In the genomic region with DNA sequence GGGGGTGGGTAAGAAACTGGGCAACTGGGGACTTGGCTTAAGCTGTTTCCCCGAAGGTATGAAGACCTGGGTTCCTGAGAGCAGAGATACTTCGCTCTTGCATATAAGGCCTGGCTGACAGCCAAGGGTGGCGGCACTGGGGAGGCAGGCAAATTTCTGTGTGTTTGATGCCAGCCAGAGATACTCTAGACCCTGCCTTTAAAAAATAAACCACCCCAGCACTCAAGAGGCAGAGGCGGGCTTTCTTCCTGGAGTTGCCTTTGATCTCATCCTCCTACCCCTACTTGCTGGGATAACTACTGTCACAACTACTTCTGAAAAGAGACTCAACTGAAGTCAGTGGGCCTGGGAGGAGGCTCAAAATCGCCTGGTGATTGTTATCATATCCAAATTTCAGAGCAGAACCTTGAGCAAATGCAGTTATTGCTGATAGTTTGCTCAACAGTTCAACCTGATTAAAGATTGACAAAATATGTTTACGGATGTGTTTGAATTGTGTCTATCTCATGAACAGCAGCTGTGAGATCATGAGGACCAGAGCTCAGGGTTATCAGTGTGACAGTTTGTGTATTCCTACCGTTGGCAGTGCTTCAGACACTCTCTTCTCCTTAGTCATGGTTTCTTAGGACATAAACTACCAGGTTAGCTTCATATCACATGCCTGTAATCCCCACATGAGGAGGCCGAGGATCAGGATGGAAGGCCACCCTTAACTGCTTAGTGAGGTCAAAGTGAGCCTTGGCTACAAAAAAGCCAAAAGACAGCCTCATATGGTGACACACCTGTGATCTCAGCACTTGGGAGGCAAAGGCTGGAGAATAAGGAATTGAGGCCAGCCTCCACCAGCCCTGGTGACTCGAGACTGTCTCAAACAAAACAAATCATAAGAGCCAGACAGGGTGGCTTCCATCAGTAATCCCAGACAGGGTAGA, we compare ENCODE assay signal across 8 mouse cellular contexts. TPM values are rescaled to one million over a fixed set of nuclear protein-coding genes. Genes with fewer than 3 reads are reported as not detected.
DNase-seq lines count a peak whose midpoint lies in the region; ATAC-seq lines count a peak whose summit lies in the region.

No protein-coding gene starts in this region.

- H3K4me2 ChIP-seq in embryonic facial prominence, embryonic 11.5 days (ENCODE audit: low read depth, low read length) = peak overlapping the region; percentile 67; the same call in 1 of the 2 replicates
- peak overlapping the region; percentile 61 for H3K4me2 ChIP-seq in hindbrain, embryonic 15.5 days
- H3K4me2 ChIP-seq in liver, embryonic 11.5 days = peak overlapping the region; percentile 74
- peak overlapping the region; percentile 69 for H3K4me2 ChIP-seq in neural tube, embryonic 15.5 days

- H3K27ac ChIP-seq in embryonic facial prominence, embryonic 11.5 days (replicated peaks; ENCODE audit: low read depth, low read length) = no peak overlapping the region
- peak overlapping the region; percentile 88 for H3K27ac ChIP-seq in hindbrain, embryonic 15.5 days (replicated peaks)
- peak overlapping the region; percentile 92 for H3K27ac ChIP-seq in liver, embryonic 11.5 days (ENCODE audit: low read depth, low read length)
- H3K27ac ChIP-seq in neural tube, embryonic 15.5 days (replicated peaks) = peak overlapping the region; percentile 94

- no peaks in the 10 kb centered on the region for H3K36me3 ChIP-seq in embryonic facial prominence, embryonic 11.5 days (replicated peaks; ENCODE audit: control insufficient read depth, insufficient read depth, low read depth, low read length)
- no peaks in the 10 kb centered on the region for H3K36me3 ChIP-seq in hindbrain, embryonic 15.5 days
- H3K36me3 ChIP-seq in liver, embryonic 11.5 days (ENCODE audit: control insufficient read depth, insufficient read depth, low read length) = no peaks in the 10 kb centered on the region; the same call in 1 of the 2 replicates
- H3K36me3 ChIP-seq in neural tube, embryonic 15.5 days = no peaks in the 10 kb centered on the region

- 67% methylated on average over 9 of the region's 9 CpGs for whole genome bisulfite sequencing in embryonic facial prominence, embryonic 11.5 days
- 67% methylated on average over 9 of the region's 9 CpGs for WGBS in hindbrain, embryonic 15.5 days
- WGBS in liver, embryonic 11.5 days = 50% methylated on average over 9 of the region's 9 CpGs
- 62% methylated on average over 9 of the region's 9 CpGs for WGBS in neural tube, embryonic 15.5 days

- no peaks in the 10 kb centered on the region for H3K4me1 ChIP-seq in embryonic facial prominence, embryonic 11.5 days (ENCODE audit: control insufficient read depth, insufficient read depth, low read length)
- H3K4me1 ChIP-seq in hindbrain, embryonic 15.5 days (replicated peaks) = peaks cover 35% of the 10 kb centered on the region
- peaks cover 50% of the 10 kb centered on the region for H3K4me1 ChIP-seq in liver, embryonic 11.5 days (replicated peaks; ENCODE audit: control insufficient read depth, insufficient read depth, low read length)
- H3K4me1 ChIP-seq in neural tube, embryonic 15.5 days = peaks cover 35% of the 10 kb centered on the region

- DNase-seq in adrenal gland, postnatal 25 days = peak; percentile 54
- DNase-seq in adrenal gland, postnatal 4 days (ENCODE audit: low spot score in 2 of 2) = no peak
- DNase-seq in 416B (ENCODE audit: low read depth) = peak; percentile 49
- no peak for DNase-seq in embryonic facial prominence, embryonic 11.5 days (ENCODE audit: low spot score)
- no peak for DNase-seq in liver, embryonic 11.5 days (ENCODE audit: low spot score)
- DNase-seq in layer of hippocampus, postnatal 25 days (ENCODE audit: extremely low spot score in 1 of 2, low spot score in 1 of 2) = no peak

- peak overlapping the region; percentile 64; the same call in 1 of the 2 replicates for H3K9ac ChIP-seq in embryonic facial prominence, embryonic 11.5 days (replicated peaks; ENCODE audit: low read length)
- H3K9ac ChIP-seq in hindbrain, embryonic 15.5 days = peak overlapping the region; percentile 62; the same call in 1 of the 2 replicates
- peak overlapping the region; percentile 71 for H3K9ac ChIP-seq in liver, embryonic 11.5 days (ENCODE audit: low read depth, low read length)
- peak overlapping the region; percentile 73 for H3K9ac ChIP-seq in neural tube, embryonic 15.5 days (replicated peaks)

- no peaks in the 10 kb centered on the region for H3K27me3 ChIP-seq in embryonic facial prominence, embryonic 11.5 days (ENCODE audit: control insufficient read depth, insufficient read depth, low read length)
- no peaks in the 10 kb centered on the region for H3K27me3 ChIP-seq in hindbrain, embryonic 15.5 days
- no peaks in the 10 kb centered on the region for H3K27me3 ChIP-seq in liver, embryonic 11.5 days (replicated peaks; ENCODE audit: control insufficient read depth, insufficient read depth, low read length)
- no peaks in the 10 kb centered on the region for H3K27me3 ChIP-seq in neural tube, embryonic 15.5 days (replicated peaks)

- H3K4me3 ChIP-seq in embryonic facial prominence, embryonic 11.5 days (ENCODE audit: low read depth, low read length) = peak overlapping the region; percentile 97; the same call in 1 of the 2 replicates
- H3K4me3 ChIP-seq in hindbrain, embryonic 15.5 days = peak overlapping the region; percentile 58; the same call in 1 of the 2 replicates
- H3K4me3 ChIP-seq in liver, embryonic 11.5 days (ENCODE audit: low read depth, low read length) = peak overlapping the region; percentile 99; the same call in 1 of the 2 replicates
- peak overlapping the region; percentile 99 for H3K4me3 ChIP-seq in neural tube, embryonic 15.5 days (replicated peaks)

- ATAC-seq in embryonic facial prominence, embryonic 11.5 days (replicated peaks; ENCODE audit: insufficient number of reproducible peaks, low FRiP score, low TSS enrichment, low read depth) = no peak
- no peak for ATAC-seq in hindbrain, embryonic 15.5 days (ENCODE audit: low FRiP score, low read depth)
- 0 out of 2 replicates have a peak, but pooled peaks have one; percentile 14 for ATAC-seq in liver, embryonic 11.5 days (replicated peaks; ENCODE audit: low FRiP score)
- no peak for ATAC-seq in neural tube, embryonic 15.5 days (ENCODE audit: low FRiP score)

- no peaks in the 10 kb centered on the region for H3K9me3 ChIP-seq in embryonic facial prominence, embryonic 11.5 days (replicated peaks; ENCODE audit: control insufficient read depth, low read length)
- no peaks in the 10 kb centered on the region for H3K9me3 ChIP-seq in hindbrain, embryonic 15.5 days
- no peaks in the 10 kb centered on the region for H3K9me3 ChIP-seq in liver, embryonic 11.5 days (ENCODE audit: control insufficient read depth, low read length)
- H3K9me3 ChIP-seq in neural tube, embryonic 15.5 days (replicated peaks) = no peaks in the 10 kb centered on the region

RNA-seq across cellular contexts. Expression of a gene that starts 1.2 kb away (rescaled TPM):
- total RNA-seq in adrenal gland, postnatal 25 days (2021) = 170 and 180 TPM in 2 replicates
- total RNA-seq in adrenal gland, postnatal 4 days (2021) = 100 to 1,000 TPM; 127 to 130 TPM
- polyA plus RNA-seq in embryonic facial prominence, embryonic 11.5 days (2014; fragmentation: Nextera tagmentation; extraction: Ambion mirVana) = 12.4 and 12.7 TPM in 2 replicates
- polyA plus RNA-seq in hindbrain, embryonic 15.5 days (2015; fragmentation: Nextera tagmentation; extraction: Ambion mirVana) = 10.0 and 12.0 TPM in 2 replicates
- polyA plus RNA-seq in liver, embryonic 11.5 days (2014; fragmentation: Nextera tagmentation; extraction: Ambion mirVana) = 19.2 and 22.7 TPM in 2 replicates
- 9.3 and 12.2 TPM in 2 replicates for polyA plus RNA-seq in neural tube, embryonic 15.5 days (2015; fragmentation: Nextera tagmentation; extraction: Ambion mirVana)
- 100 to 1,000 TPM; 173 to 183 TPM for total RNA-seq in layer of hippocampus, postnatal 25 days (2021)

RNA-seq across cellular contexts. Expression of a gene that starts 16.3 kb away (rescaled TPM):
- total RNA-seq in adrenal gland, postnatal 25 days (2021) = 86.4 and 87.9 TPM in 2 replicates
- 100 to 1,000 TPM; 115 to 124 TPM for total RNA-seq in adrenal gland, postnatal 4 days (2021)
- 355 and 368 TPM in 2 replicates for polyA plus RNA-seq in embryonic facial prominence, embryonic 11.5 days (2014; fragmentation: Nextera tagmentation; extraction: Ambion mirVana)
- 216 and 230 TPM in 2 replicates for polyA plus RNA-seq in hindbrain, embryonic 15.5 days (2015; fragmentation: Nextera tagmentation; extraction: Ambion mirVana)
- 305 and 315 TPM in 2 replicates for polyA plus RNA-seq in liver, embryonic 11.5 days (2014; fragmentation: Nextera tagmentation; extraction: Ambion mirVana)
- 211 and 227 TPM in 2 replicates for polyA plus RNA-seq in neural tube, embryonic 15.5 days (2015; fragmentation: Nextera tagmentation; extraction: Ambion mirVana)
- 10 to 100 TPM; 61.5 TPM for total RNA-seq in layer of hippocampus, postnatal 25 days (2021)

RNA-seq across cellular contexts. Expression of a gene that starts 34.6 kb away (rescaled TPM):
- 31.7 and 32.3 TPM in 2 replicates for total RNA-seq in adrenal gland, postnatal 25 days (2021)
- 10 to 100 TPM; 24.5 to 24.8 TPM for total RNA-seq in adrenal gland, postnatal 4 days (2021)
- polyA plus RNA-seq in embryonic facial prominence, embryonic 11.5 days (2014; fragmentation: Nextera tagmentation; extraction: Ambion mirVana) = 5.2 and 6.4 TPM in 2 replicates
- 6.4 and 7.6 TPM in 2 replicates for polyA plus RNA-seq in hindbrain, embryonic 15.5 days (2015; fragmentation: Nextera tagmentation; extraction: Ambion mirVana)
- 9.2 and 9.4 TPM in 2 replicates for polyA plus RNA-seq in liver, embryonic 11.5 days (2014; fragmentation: Nextera tagmentation; extraction: Ambion mirVana)
- 6.0 and 6.1 TPM in 2 replicates for polyA plus RNA-seq in neural tube, embryonic 15.5 days (2015; fragmentation: Nextera tagmentation; extraction: Ambion mirVana)
- 10 to 100 TPM; 16.3 to 16.5 TPM for total RNA-seq in layer of hippocampus, postnatal 25 days (2021)

Comparison
In these comparisons a context has a peak if more than half of its experiments do, and no peak if none do; other contexts are left out.
1. DNase-seq: peak in adrenal gland, postnatal 25 days (single experiment) and 416B (single experiment); none in adrenal gland, postnatal 4 days (0 of 2), embryonic facial prominence, embryonic 11.5 days (single experiment), liver, embryonic 11.5 days (single experiment) and layer of hippocampus, postnatal 25 days (0 of 2).
2. Peak in every context shown above with its lines, with median percentiles within 50 percentile points of each other: H3K4me2 ChIP-seq, H3K4me3 ChIP-seq and H3K9ac ChIP-seq.